Mouse (Mus musculus): Measurements from ENCODE around the gene Tarbp2. TPM values are rescaled to one million over a fixed set of nuclear protein-coding genes. Genes with fewer than 3 reads are reported as not detected.

The Tarbp2 gene
- 75.2 and 86.3 TPM in 2 replicates for polyA plus RNA-seq (2012)

- no peak for TF ChIP-seq GATA1 (IDR thresholded peaks at IDR 0.05; ENCODE audit: low read length)
Observed at GRCm38 (mm10) chr15:102517976-102518858, at the start of gene Tarbp2. Tarbp2 (plus strand) TSS chr15:102518192.

- no peak for TF ChIP-seq GATA1 (IDR thresholded peaks at IDR 0.05; ENCODE audit: low read length)
Observed at GRCm38 (mm10) chr15:102468675-102469370, 49.2 kb upstream of the Tarbp2 start.

GRCm38 (mm10) chr15:102470183-102470604 is 47.8 kb upstream of the Tarbp2 start, which contains the start of gene Pcbp2:
Pcbp2 (plus strand) TSS chr15:102470539.
- TF ChIP-seq GATA1 (IDR thresholded peaks at IDR 0.05; ENCODE audit: low read length): no peak

GRCm38 (mm10) chr15:102470605-102471294 is 47.2 kb upstream of the Tarbp2 start:
- TF ChIP-seq GATA1 (IDR thresholded peaks at IDR 0.05; ENCODE audit: low read length): no peak

GRCm38 (mm10) chr15:102471295-102471645 is 46.7 kb upstream of the Tarbp2 start:
- no peak for TF ChIP-seq GATA1 (IDR thresholded peaks at IDR 0.05; ENCODE audit: low read length)

- TF ChIP-seq GATA1 (IDR thresholded peaks at IDR 0.05; ENCODE audit: low read length): no peak
Observed at GRCm38 (mm10) chr15:102471727-102472126, 46.3 kb upstream of the Tarbp2 start.

GRCm38 (mm10) chr15:102473246-102473645 is 44.7 kb upstream of the Tarbp2 start:
- no peak for TF ChIP-seq GATA1 (IDR thresholded peaks at IDR 0.05; ENCODE audit: low read length)

GRCm38 (mm10) chr15:102474520-102474919 is 43.5 kb upstream of the Tarbp2 start:
- no peak for TF ChIP-seq GATA1 (IDR thresholded peaks at IDR 0.05; ENCODE audit: low read length)

GRCm38 (mm10) chr15:102483136-102483535 is 34.9 kb upstream of the Tarbp2 start:
- no peak for TF ChIP-seq GATA1 (IDR thresholded peaks at IDR 0.05; ENCODE audit: low read length)

- no peak for TF ChIP-seq GATA1 (IDR thresholded peaks at IDR 0.05; ENCODE audit: low read length)
Observed at GRCm38 (mm10) chr15:102485853-102486252, 32.1 kb upstream of the Tarbp2 start.

- TF ChIP-seq GATA1 (IDR thresholded peaks at IDR 0.05; ENCODE audit: low read length): no peak
Observed at GRCm38 (mm10) chr15:102487664-102488063, 30.3 kb upstream of the Tarbp2 start.

- TF ChIP-seq GATA1 (IDR thresholded peaks at IDR 0.05; ENCODE audit: low read length): no peak
Observed at GRCm38 (mm10) chr15:102498322-102498721, 19.7 kb upstream of the Tarbp2 start.

GRCm38 (mm10) chr15:102499370-102499769 is 18.6 kb upstream of the Tarbp2 start:
- no peak for TF ChIP-seq GATA1 (IDR thresholded peaks at IDR 0.05; ENCODE audit: low read length)

GRCm38 (mm10) chr15:102499851-102500250 is 18.1 kb upstream of the Tarbp2 start:
- no peak for TF ChIP-seq GATA1 (IDR thresholded peaks at IDR 0.05; ENCODE audit: low read length)

- no peak for TF ChIP-seq GATA1 (IDR thresholded peaks at IDR 0.05; ENCODE audit: low read length)
Observed at GRCm38 (mm10) chr15:102500479-102500878, 17.5 kb upstream of the Tarbp2 start.
